11 mouse cellular contexts compared by ENCODE assay signal in the genomic region with DNA sequence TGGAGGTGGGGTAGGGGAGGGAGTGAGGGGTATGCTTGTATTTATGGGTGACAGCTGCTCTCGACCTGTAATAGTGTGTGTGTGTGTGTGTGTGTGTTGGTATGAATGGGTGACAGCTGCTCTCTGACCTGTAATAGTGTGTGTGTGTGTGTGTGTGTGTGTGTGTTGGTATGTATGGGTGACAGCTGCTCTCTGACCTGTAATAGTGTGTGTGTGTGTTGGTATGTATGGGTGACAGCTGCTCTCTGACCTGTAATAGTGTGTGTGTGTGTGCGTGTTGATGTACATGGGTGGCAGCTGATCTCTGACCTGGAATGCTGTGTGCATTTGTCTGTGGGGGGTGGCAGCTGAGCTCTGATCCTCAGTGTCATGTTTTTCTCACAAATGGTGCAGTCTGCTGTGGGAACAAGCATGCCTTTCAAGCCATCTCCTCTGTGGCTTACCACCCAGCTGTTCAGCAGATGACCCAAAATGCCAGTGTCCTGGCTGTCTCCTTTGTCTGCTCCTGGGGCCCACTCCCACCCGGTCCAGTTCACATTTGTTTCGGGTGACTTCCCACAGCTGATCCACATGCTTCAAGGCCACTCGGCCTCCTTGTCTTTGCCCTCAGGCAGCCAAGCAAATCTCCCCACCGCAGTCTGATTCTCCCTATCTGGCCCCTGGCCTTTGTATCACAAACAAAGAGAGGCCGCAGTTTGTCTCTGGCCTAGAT. TPM values are rescaled to one million over a fixed set of nuclear protein-coding genes. Genes with fewer than 3 reads are reported as not detected.
DNase-seq lines count a peak whose midpoint lies in the region; ATAC-seq and TF ChIP-seq lines count a peak whose summit lies in the region.
"Had no signal": no experiment of that assay in that cellular context is flagged by ENCODE, and none has a peak within 500 bp of the region (broad histone marks: within the 10 kb centered on the region; RNA-seq: fewer than 3 reads in every experiment).

No protein-coding gene starts in this region.

- no peak for TF ChIP-seq CTCF in C2C12 (IDR thresholded peaks at IDR 0.05; ENCODE audit: control insufficient read depth, insufficient read depth, insufficient read length)

- H3K9me3 ChIP-seq in heart, embryonic 12.5 days (replicated peaks), result no peaks in the 10 kb centered on the region
- no peaks in the 10 kb centered on the region for H3K9me3 ChIP-seq in embryonic facial prominence, embryonic 11.5 days (replicated peaks; ENCODE audit: control insufficient read depth, low read length)
- no peaks in the 10 kb centered on the region for H3K9me3 ChIP-seq in midbrain, embryonic 12.5 days

- peaks cover 80% of the 10 kb centered on the region for H3K36me3 ChIP-seq in heart, embryonic 12.5 days
- H3K36me3 ChIP-seq in C2C12 (ENCODE audit: control insufficient read depth, insufficient read depth), result peaks cover 49% of the 10 kb centered on the region
- no peaks in the 10 kb centered on the region; the same call in 1 of the 2 replicates for H3K36me3 ChIP-seq in embryonic facial prominence, embryonic 11.5 days (replicated peaks; ENCODE audit: control insufficient read depth, insufficient read depth, low read depth, low read length)
- H3K36me3 ChIP-seq in midbrain, embryonic 12.5 days, result peaks cover 61% of the 10 kb centered on the region

- H3K4me2 ChIP-seq in heart, embryonic 12.5 days, result no peak overlapping the region
- H3K4me2 ChIP-seq in embryonic facial prominence, embryonic 11.5 days (ENCODE audit: low read depth, low read length), result no peak overlapping the region
- no peak overlapping the region for H3K4me2 ChIP-seq in midbrain, embryonic 12.5 days (replicated peaks)

- H3K79me3 ChIP-seq in C2C12 (ENCODE audit: low read depth), result no peaks in the 10 kb centered on the region

- H3K4me3 ChIP-seq in heart, embryonic 12.5 days, result no peak overlapping the region
- no peak overlapping the region for H3K4me3 ChIP-seq in C2C12 (ENCODE audit: insufficient read depth, poor library complexity, severe bottlenecking)
- no peak overlapping the region for H3K4me3 ChIP-seq in embryonic facial prominence, embryonic 11.5 days (ENCODE audit: low read depth, low read length)
- no peak overlapping the region for H3K4me3 ChIP-seq in midbrain, embryonic 12.5 days

- ATAC-seq in heart, embryonic 12.5 days (ENCODE audit: insufficient number of reproducible peaks, low FRiP score), result no peak
- peak; percentile 27 for ATAC-seq in embryonic facial prominence, embryonic 11.5 days (replicated peaks; ENCODE audit: insufficient number of reproducible peaks, low FRiP score, low TSS enrichment, low read depth)
- ATAC-seq in midbrain, embryonic 12.5 days (ENCODE audit: low FRiP score, low read depth), result peak; percentile 11; the same call in 1 of the 2 replicates
- no peak for ATAC-seq in CD4-positive, CD25-positive, alpha-beta regulatory T cell, adult 4 months

- H3K9ac ChIP-seq in heart, embryonic 12.5 days, result no peak overlapping the region; the same call in 1 of the 2 replicates
- H3K9ac ChIP-seq in embryonic facial prominence, embryonic 11.5 days (replicated peaks; ENCODE audit: low read length), result no peak overlapping the region
- H3K9ac ChIP-seq in midbrain, embryonic 12.5 days (replicated peaks), result peak overlapping the region; percentile 37

- WGBS in heart, embryonic 12.5 days, result 73% methylated on average over 7 of the region's 7 CpGs
- 51% methylated on average over 7 of the region's 7 CpGs for WGBS in embryonic facial prominence, embryonic 11.5 days
- WGBS in midbrain, embryonic 12.5 days, result 22% methylated on average over 7 of the region's 7 CpGs

- no peak overlapping the region for H3ac ChIP-seq in C2C12 (ENCODE audit: control insufficient read depth, insufficient read length, low read depth)

- intact Hi-C loops in heart, postnatal 14 days (cut with DNase I), result no loop called here
- intact Hi-C loops in heart, postnatal 36 days (cut with DNase I), result no loop called here

- no peaks in the 10 kb centered on the region for H3K79me2 ChIP-seq in C2C12 (ENCODE audit: control insufficient read depth, insufficient read depth)

- H3K4me1 ChIP-seq in heart, embryonic 12.5 days (replicated peaks), result peaks cover 14% of the 10 kb centered on the region
- H3K4me1 ChIP-seq in embryonic facial prominence, embryonic 11.5 days (ENCODE audit: control insufficient read depth, insufficient read depth, low read length), result no peaks in the 10 kb centered on the region; the same call in 1 of the 2 replicates
- H3K4me1 ChIP-seq in midbrain, embryonic 12.5 days, result peaks cover 29% of the 10 kb centered on the region

- H3K27me3 ChIP-seq in heart, embryonic 12.5 days (replicated peaks), result no peaks in the 10 kb centered on the region
- H3K27me3 ChIP-seq in C2C12 (ENCODE audit: control insufficient read depth, insufficient read depth, insufficient read length), result no peaks in the 10 kb centered on the region
- no peaks in the 10 kb centered on the region for H3K27me3 ChIP-seq in embryonic facial prominence, embryonic 11.5 days (ENCODE audit: control insufficient read depth, insufficient read depth, low read length)
- H3K27me3 ChIP-seq in midbrain, embryonic 12.5 days, result no peaks in the 10 kb centered on the region

- H3K27ac ChIP-seq in heart, embryonic 12.5 days (ENCODE audit: poor library complexity, severe bottlenecking), result peak overlapping the region; percentile 2; the same call in 1 of the 2 replicates
- no peak overlapping the region for H3K27ac ChIP-seq in embryonic facial prominence, embryonic 11.5 days (replicated peaks; ENCODE audit: low read depth, low read length)
- peak overlapping the region; percentile 80 for H3K27ac ChIP-seq in midbrain, embryonic 12.5 days (replicated peaks)

- no peak for DNase-seq in heart, postnatal 14 days
- no peak for DNase-seq in embryonic facial prominence, embryonic 11.5 days (ENCODE audit: low spot score)
- DNase-seq in thymus, adult 18-20 months, result no peak
- no peak for DNase-seq in heart, postnatal 36 days
- DNase-seq: cerebellum, adult 18-20 months; heart, postnatal 4 days; lung, postnatal 36 days had no signal

TF ChIP-seq in C2C12, 6 proteins besides CTCF, POLR2A, EP300 and RAD21:
- TF ChIP-seq CEBPB (IDR thresholded peaks at IDR 0.05; ENCODE audit: low read depth) (no peak), FOSL1 (IDR thresholded peaks at IDR 0.05; ENCODE audit: insufficient read depth, low read length, poor library complexity, severe bottlenecking) (no peak), MYOD1 (IDR thresholded peaks at IDR 0.05; ENCODE audit: control insufficient read depth, insufficient read length, low read depth) (peak; percentile 68), USF1 (IDR thresholded peaks at IDR 0.05; ENCODE audit: low read depth) (no peak), MYOG (IDR thresholded peaks at IDR 0.05; ENCODE audit: control insufficient read depth, extremely low read depth, insufficient read length) (no peak)

RNA-seq across cellular contexts. Expression of a gene that starts 9.2 kb away (rescaled TPM):
- 4,345 and 4,378 TPM in 2 replicates for polyA plus RNA-seq in heart, embryonic 12.5 days (2016; fragmentation: Nextera tagmentation; extraction: Ambion mirVana)
- 1,000 to 10,000 TPM; 3,924 to 4,148 TPM for total RNA-seq in heart, postnatal 14 days (2021)
- 7,334 TPM for polyA plus RNA-seq in C2C12 (2012; fragmentation: generic; extraction: Trizol)
- 2,314 and 2,539 TPM in 2 replicates for polyA plus RNA-seq in embryonic facial prominence, embryonic 11.5 days (2014; fragmentation: Nextera tagmentation; extraction: Ambion mirVana)
- 1,933 and 1,972 TPM in 2 replicates for polyA plus RNA-seq in midbrain, embryonic 12.5 days (2016; fragmentation: Nextera tagmentation; extraction: Ambion mirVana)
- polyA plus RNA-seq in CD4-positive, CD25-positive, alpha-beta regulatory T cell, adult 4 months (2017; shearing (Covaris generic)), result 100 to 1,000 TPM; 215 to 384 TPM
- total RNA-seq in heart, postnatal 36 days (2021), result 1,000 to 10,000 TPM; 4,473 to 4,723 TPM

RNA-seq across cellular contexts. Expression of a gene that starts 12.0 kb away (rescaled TPM):
- 11.3 and 11.8 TPM in 2 replicates for polyA plus RNA-seq in heart, embryonic 12.5 days (2016; fragmentation: Nextera tagmentation; extraction: Ambion mirVana)
- total RNA-seq in heart, postnatal 14 days (2021), result 10 to 100 TPM in 1 of 2 experiments, 1 to 10 TPM in 1; 10.0 to 16.1 TPM
- 18.4 TPM for polyA plus RNA-seq in C2C12 (2012; fragmentation: generic; extraction: Trizol)
- 7.0 and 10.3 TPM in 2 replicates for polyA plus RNA-seq in embryonic facial prominence, embryonic 11.5 days (2014; fragmentation: Nextera tagmentation; extraction: Ambion mirVana)
- 18.7 and 18.8 TPM in 2 replicates for polyA plus RNA-seq in midbrain, embryonic 12.5 days (2016; fragmentation: Nextera tagmentation; extraction: Ambion mirVana)
- polyA plus RNA-seq in CD4-positive, CD25-positive, alpha-beta regulatory T cell, adult 4 months (2017; shearing (Covaris generic)), result 10 to 100 TPM in 1 of 2 experiments, 1 to 10 TPM in 1; 9.5 to 10.6 TPM
- total RNA-seq in heart, postnatal 36 days (2021), result 1 to 10 TPM; 6.6 to 9.4 TPM

RNA-seq across cellular contexts. Expression of a gene that starts 25.4 kb away (rescaled TPM):
- polyA plus RNA-seq in heart, embryonic 12.5 days (2016; fragmentation: Nextera tagmentation; extraction: Ambion mirVana), result 55.0 and 56.2 TPM in 2 replicates
- 10 to 100 TPM; 16.2 to 19.9 TPM for total RNA-seq in heart, postnatal 14 days (2021)
- 132 TPM for polyA plus RNA-seq in C2C12 (2012; fragmentation: generic; extraction: Trizol)
- 66.3 and 69.8 TPM in 2 replicates for polyA plus RNA-seq in embryonic facial prominence, embryonic 11.5 days (2014; fragmentation: Nextera tagmentation; extraction: Ambion mirVana)
- polyA plus RNA-seq in midbrain, embryonic 12.5 days (2016; fragmentation: Nextera tagmentation; extraction: Ambion mirVana), result 54.1 and 56.4 TPM in 2 replicates
- polyA plus RNA-seq in CD4-positive, CD25-positive, alpha-beta regulatory T cell, adult 4 months (2017; shearing (Covaris generic)), result 10 to 100 TPM; 51.5 to 59.7 TPM
- total RNA-seq in heart, postnatal 36 days (2021), result 10 to 100 TPM; 20.3 to 21.0 TPM

RNA-seq across cellular contexts. Expression of a gene that starts 34.4 kb away (rescaled TPM):
- 99.0 and 112 TPM in 2 replicates for polyA plus RNA-seq in heart, embryonic 12.5 days (2016; fragmentation: Nextera tagmentation; extraction: Ambion mirVana)
- 10 to 100 TPM; 28.1 to 33.4 TPM for total RNA-seq in heart, postnatal 14 days (2021)
- polyA plus RNA-seq in C2C12 (2012; fragmentation: generic; extraction: Trizol), result 78.7 TPM
- polyA plus RNA-seq in embryonic facial prominence, embryonic 11.5 days (2014; fragmentation: Nextera tagmentation; extraction: Ambion mirVana), result 135 and 136 TPM in 2 replicates
- 183 and 192 TPM in 2 replicates for polyA plus RNA-seq in midbrain, embryonic 12.5 days (2016; fragmentation: Nextera tagmentation; extraction: Ambion mirVana)
- 10 to 100 TPM; 22.6 to 49.4 TPM for polyA plus RNA-seq in CD4-positive, CD25-positive, alpha-beta regulatory T cell, adult 4 months (2017; shearing (Covaris generic))
- 10 to 100 TPM; 20.8 to 25.3 TPM for total RNA-seq in heart, postnatal 36 days (2021)

RNA-seq across cellular contexts. Expression of a gene that starts 34.5 kb away (rescaled TPM):
- 217 and 218 TPM in 2 replicates for polyA plus RNA-seq in heart, embryonic 12.5 days (2016; fragmentation: Nextera tagmentation; extraction: Ambion mirVana)
- 100 to 1,000 TPM; 279 to 289 TPM for total RNA-seq in heart, postnatal 14 days (2021)
- 147 TPM for polyA plus RNA-seq in C2C12 (2012; fragmentation: generic; extraction: Trizol)
- polyA plus RNA-seq in embryonic facial prominence, embryonic 11.5 days (2014; fragmentation: Nextera tagmentation; extraction: Ambion mirVana), result 205 and 217 TPM in 2 replicates
- polyA plus RNA-seq in midbrain, embryonic 12.5 days (2016; fragmentation: Nextera tagmentation; extraction: Ambion mirVana), result 165 and 172 TPM in 2 replicates
- 10 to 100 TPM; 67.5 to 77.7 TPM for polyA plus RNA-seq in CD4-positive, CD25-positive, alpha-beta regulatory T cell, adult 4 months (2017; shearing (Covaris generic))
- 100 to 1,000 TPM; 308 to 334 TPM for total RNA-seq in heart, postnatal 36 days (2021)

Comparison
In these comparisons a context has a peak if more than half of its experiments do, and no peak if none do; other contexts are left out.
1. ATAC-seq: peak in embryonic facial prominence, embryonic 11.5 days (single experiment) and midbrain, embryonic 12.5 days (single experiment); none in heart, embryonic 12.5 days (single experiment) and CD4-positive, CD25-positive, alpha-beta regulatory T cell, adult 4 months (single experiment).